Mouse (Mus musculus) gastrocnemius, postnatal 10 days (tissue): Measurements from ENCODE around the gene Tlr2. TPM values are rescaled to one million over a fixed set of nuclear protein-coding genes. Genes with fewer than 3 reads are reported as not detected.
A peak's percentile ranks its signal among the peaks of the same experiment; 100 is the strongest.

Source experiments
- DNase-seq: peaks from one replicate; pipeline ENCODE4 v3.0.0; 2021; ENCODE audit warnings: mixed read lengths
- total RNA-seq, 2 experiments: library from RNA; stranded (reverse); gene quantifications; 2 replicates each; pipeline ENCODE4 v1.2.3; 2021

The Tlr2 gene
- total RNA-seq, 2 experiments from 2014 or later = 1.3 to 2.0 TPM

GRCm38 (mm10) chr3:83828145-83828611, 13.4 kb downstream of the Tlr2 start:
- no peak for DNase-seq

DNA sequence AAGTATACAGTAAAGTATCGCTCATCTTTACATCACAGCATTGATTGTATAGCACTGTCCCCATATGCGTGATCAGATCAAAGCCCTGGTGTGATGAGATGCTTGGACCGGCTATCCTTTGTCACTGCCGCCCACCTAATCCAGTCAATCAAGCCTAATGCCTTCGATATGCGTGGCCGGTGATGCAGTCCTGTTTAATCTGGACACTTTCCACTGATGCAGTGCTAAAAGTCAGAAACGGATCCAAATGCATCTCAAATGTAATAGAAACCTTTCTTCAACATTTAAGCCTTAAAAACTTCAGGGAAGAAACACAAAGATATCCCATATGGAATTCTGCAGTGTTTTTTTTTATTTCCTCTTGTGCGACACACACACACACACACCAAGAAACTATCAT, 13.9 kb downstream of the Tlr2 start:
- DNase-seq = no peak

- DNase-seq = no peak
These were observed 17.8 kb downstream of the Tlr2 start for GRCm38 (mm10) chr3:83823774-83824173.

- DNase-seq = no peak
These were observed 25.1 kb downstream of the Tlr2 start for GRCm38 (mm10) chr3:83816372-83816925.

DNA sequence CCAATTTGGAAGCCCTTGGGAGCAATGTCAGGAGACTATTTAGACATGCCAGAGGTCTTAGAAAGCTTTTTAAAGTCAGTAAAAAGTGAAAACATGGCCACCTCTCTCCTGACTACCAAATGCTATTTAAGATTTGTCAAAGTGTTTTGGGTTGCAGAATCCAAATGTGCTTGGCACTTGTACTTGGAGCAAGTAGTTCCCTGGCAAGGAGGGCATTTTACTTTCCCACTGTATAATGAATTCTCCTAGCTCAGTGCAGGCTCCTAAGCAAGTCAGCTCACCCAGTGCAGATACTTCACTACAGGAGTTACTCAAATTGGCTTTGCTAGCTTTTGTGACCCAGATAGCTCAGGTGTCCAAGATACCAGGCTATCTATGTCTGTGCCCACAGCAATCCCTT, 28.7 kb downstream of the Tlr2 start:
- no peak for DNase-seq

DNA sequence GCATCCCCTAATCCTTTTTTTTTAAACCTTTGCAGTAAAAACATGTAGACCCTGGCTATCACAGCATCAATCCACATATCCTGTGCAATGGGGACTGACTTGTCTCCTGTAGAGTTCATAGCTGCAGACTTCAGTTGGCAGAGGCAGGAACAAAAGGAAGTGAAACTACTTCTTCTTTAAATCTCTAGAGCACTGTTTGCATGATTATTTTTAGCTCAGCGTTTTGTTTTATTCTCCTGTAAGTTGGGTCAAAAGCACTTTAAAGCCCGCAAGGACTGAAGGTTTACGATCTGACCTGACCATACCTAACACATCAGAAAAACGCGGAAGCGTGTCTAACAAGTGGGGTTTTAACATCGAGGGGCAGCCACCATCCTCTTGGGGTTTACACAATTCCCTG, 29.6 kb downstream of the Tlr2 start:
- DNase-seq = no peak

- DNase-seq = no peak
These were observed 33.1 kb downstream of the Tlr2 start for GRCm38 (mm10) chr3:83808483-83808882.

- DNase-seq = no peak
These were observed 39.9 kb downstream of the Tlr2 start for GRCm38 (mm10) chr3:83801649-83802155.

DNA sequence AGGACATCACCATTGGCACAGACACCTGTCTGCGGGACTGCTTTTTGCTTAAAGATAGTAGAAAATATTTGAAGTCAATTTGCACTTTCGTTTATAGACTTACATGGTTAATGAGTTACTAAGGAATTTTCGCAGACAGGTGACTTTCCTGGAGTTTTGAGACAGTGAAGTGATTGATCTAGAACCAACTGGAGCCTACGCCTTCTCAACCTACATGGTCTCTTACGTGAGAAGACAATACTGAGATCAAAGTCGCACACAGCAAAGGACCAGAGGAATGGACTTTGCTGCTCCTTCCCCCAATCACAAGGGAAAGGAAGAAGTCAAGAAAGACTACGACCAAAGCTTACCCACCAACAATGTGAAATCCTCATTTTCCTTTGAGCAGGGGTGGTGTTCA, 42.1 kb downstream of the Tlr2 start:
- DNase-seq = no peak

GRCm38 (mm10) chr3:83797828-83798227, 43.7 kb downstream of the Tlr2 start:
- peak; percentile 70 for DNase-seq

- DNase-seq = no peak
These were observed 44.5 kb downstream of the Tlr2 start for GRCm38 (mm10) chr3:83797098-83797497.

DNA sequence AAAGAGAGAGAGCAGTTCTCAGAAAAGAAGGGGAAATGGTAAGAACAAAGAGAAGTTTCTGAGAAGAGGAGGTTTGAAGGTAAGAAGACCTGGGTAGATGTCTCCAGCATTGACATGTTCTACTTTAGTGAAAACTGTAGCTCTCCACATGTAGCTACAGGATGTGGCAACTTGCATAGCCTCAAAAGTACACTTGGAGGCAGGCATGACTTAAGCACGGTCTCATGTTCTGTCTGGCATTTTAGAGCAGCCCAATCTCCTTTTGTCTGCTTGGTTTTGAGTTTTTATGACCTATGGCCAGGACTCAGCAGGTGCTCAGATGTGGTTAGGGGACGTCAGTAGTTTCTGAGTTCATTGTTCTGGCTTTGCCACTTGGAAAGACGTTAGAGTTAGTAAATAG, 50.1 kb downstream of the Tlr2 start:
- DNase-seq = no peak

- DNase-seq = peak; percentile 25
These were observed 51.7 kb downstream of the Tlr2 start for GRCm38 (mm10) chr3:83789651-83790451.

DNA sequence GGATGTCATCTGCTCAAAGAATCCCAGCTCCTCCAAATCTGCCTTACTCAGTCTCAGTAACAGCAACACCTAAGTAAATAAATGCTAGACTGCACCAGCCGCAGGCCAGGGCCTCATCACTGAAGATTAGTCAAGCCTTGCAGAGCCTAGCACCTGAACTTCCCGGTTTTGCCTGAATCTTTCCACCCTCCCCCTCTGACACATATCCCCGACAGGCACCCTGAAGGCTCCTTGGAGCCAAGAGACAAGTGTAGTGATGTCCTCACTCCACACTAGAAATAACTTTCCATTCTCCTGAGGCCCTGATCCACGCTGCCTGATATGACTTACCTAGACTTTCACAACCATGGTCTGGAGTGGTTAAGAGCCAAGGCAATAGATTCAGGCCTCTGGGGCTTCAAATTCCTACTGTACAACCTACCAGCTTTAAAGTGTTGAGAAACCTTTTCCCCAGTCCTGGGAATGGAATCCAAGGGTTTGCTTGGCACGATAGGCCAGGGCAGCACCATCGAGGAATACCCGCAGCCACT, 53.7 kb downstream of the Tlr2 start:
- no peak for DNase-seq

DNA sequence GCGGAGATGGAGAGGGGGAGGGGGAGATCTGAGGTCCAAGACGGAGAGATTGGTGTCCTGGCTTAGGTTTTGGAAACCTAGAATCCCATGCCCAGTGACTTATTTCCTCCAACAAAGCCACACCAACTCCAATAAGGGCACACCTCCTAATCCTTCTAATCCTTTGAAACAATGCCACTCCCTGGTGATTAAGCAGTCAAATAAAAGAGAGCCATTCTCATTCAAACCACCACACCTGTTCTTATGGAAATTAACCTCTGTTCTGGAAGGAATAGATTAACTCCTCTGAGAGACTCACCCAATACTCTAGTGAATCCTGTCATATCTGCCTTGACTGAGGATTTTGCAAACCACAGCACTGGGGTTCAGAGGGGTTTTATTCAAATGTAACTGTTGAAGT, 54.5 kb downstream of the Tlr2 start:
- no peak for DNase-seq

Other genes with a start within 250 kb of the Tlr2 start
- 10 to 100 TPM; 19.2 to 19.4 TPM for gene Sfrp2, start 75.4 kb downstream of the Tlr2 start, total RNA-seq
- gene Tmem131l, start 198.4 kb upstream of the Tlr2 start, total RNA-seq = 10 to 100 TPM; 26.6 to 41.5 TPM